Mouse (Mus musculus) CH12.LX (cell line): Measurements from ENCODE around the gene Isyna1. TPM values are rescaled to one million over a fixed set of nuclear protein-coding genes. Genes with fewer than 3 reads are reported as not detected.
A peak's percentile ranks its signal among the peaks of the same experiment; 100 is the strongest.

Experiments
- DNase-seq: peaks from one replicate; pipeline ENCODE4 v3.0.0-alpha.2; 2013; ENCODE audit errors: extremely low read depth
- H3K27ac ChIP-seq: 2 replicates; pipeline ENCODE4 v1.5.1; 2012; ENCODE audit warnings: low read depth, mild to moderate bottlenecking, control low read depth, moderate library complexity; ENCODE audit not compliant: insufficient read depth
- H3K27me3 ChIP-seq: replicated peaks from 2 replicates; pipeline ENCODE3; 2012; ENCODE audit warnings: inconsistent platforms
- H3K36me3 ChIP-seq, 2 experiments: replicated peaks in 1 of 2; 2 replicates each; pipeline versions ENCODE3 to v1.6.1; 2012; ENCODE audit warnings: inconsistent platforms in 1 of 2, low read length in 1 of 2, mild to moderate bottlenecking in 1 of 2, mixed read lengths in 1 of 2, moderate library complexity in 1 of 2; ENCODE audit not compliant: control insufficient read depth in 1 of 2, insufficient read depth in 1 of 2
- H3K4me1 ChIP-seq, 2 experiments: 2 replicates each; pipeline ENCODE4 v1.6.1; 2012; ENCODE audit warnings: inconsistent platforms in 1 of 2, moderate library complexity in 1 of 2; ENCODE audit not compliant: insufficient read depth in 2 of 2, control insufficient read depth in 1 of 2
- H3K4me2 ChIP-seq: 2 replicates; pipeline ENCODE4 v1.6.1; 2012; ENCODE audit warnings: low read depth, mild to moderate bottlenecking, control low read depth; ENCODE audit not compliant: poor library complexity, insufficient read depth, severe bottlenecking
- H3K4me3 ChIP-seq, 3 experiments: fragments of 150-350 bp in 1 of 3; sonication (generic) in 1 of 3; replicated peaks in 1 of 3; 2 replicates each; pipeline versions ENCODE3 to v1.5.1; 2011 to 2012; ENCODE audit warnings: low read depth in 2 of 3, low read length in 2 of 3, mild to moderate bottlenecking in 2 of 3, moderate library complexity in 2 of 3, control low read depth in 1 of 3, improper control_type of control experiment in 1 of 3, inconsistent platforms in 1 of 3, mixed read lengths in 1 of 3; ENCODE audit not compliant: poor library complexity in 1 of 3
- H3K79me2 ChIP-seq: replicated peaks from 2 replicates; pipeline ENCODE4 v1.6.1; 2012; ENCODE audit warnings: mild to moderate bottlenecking, moderate library complexity; ENCODE audit not compliant: control insufficient read depth, poor library complexity, insufficient read depth, severe bottlenecking; ENCODE audit errors: extremely low read depth
- H3K9ac ChIP-seq: 2 replicates; pipeline ENCODE4 v1.6.1; 2012; ENCODE audit warnings: low read depth, mild to moderate bottlenecking, control low read depth, moderate library complexity; ENCODE audit not compliant: insufficient read depth
- H3K9me3 ChIP-seq: replicated peaks from 2 replicates; pipeline ENCODE3; 2012; ENCODE audit warnings: low read length, inconsistent platforms, mixed read lengths
- BHLHE40 ChIP-seq: IDR thresholded peaks from 2 replicates; pipeline ENCODE4 v1.6.1; 2011; ENCODE audit warnings: mild to moderate bottlenecking, low read depth, low read length, improper control_type of control experiment
- CHD1 ChIP-seq: IDR thresholded peaks from 2 replicates; pipeline ENCODE4 v1.6.1; 2012; ENCODE audit warnings: low read depth, low read length, improper control_type of control experiment, inconsistent platforms
- CHD2 ChIP-seq: IDR thresholded peaks from 2 replicates; pipeline ENCODE4 v1.6.1; 2011; ENCODE audit warnings: low read length, improper control_type of control experiment
- CTCF ChIP-seq, 2 experiments: IDR thresholded peaks in 1 of 2; conservative IDR thresholded peaks in 1 of 2; 2 replicates each; pipeline ENCODE4 v1.5.1; 2011 to 2012; ENCODE audit warnings: low read depth in 2 of 2, low read length in 2 of 2, improper control_type of control experiment in 1 of 2, inconsistent platforms in 1 of 2, mild to moderate bottlenecking in 1 of 2, moderate library complexity in 1 of 2
- ELF1 ChIP-seq: IDR thresholded peaks from 2 replicates; pipeline ENCODE4 v1.6.1; 2014; ENCODE audit warnings: low read depth, mild to moderate bottlenecking, inconsistent platforms, low read length, improper control_type of control experiment
- ETS1 ChIP-seq: conservative IDR thresholded peaks from 2 replicates; pipeline ENCODE4 v1.6.1; 2012; ENCODE audit warnings: low read depth, mild to moderate bottlenecking, inconsistent platforms, low read length, improper control_type of control experiment, moderate library complexity
- HCFC1 ChIP-seq: IDR thresholded peaks from 2 replicates; pipeline ENCODE4 v1.6.1; 2012; ENCODE audit warnings: low read depth, mild to moderate bottlenecking, inconsistent platforms, low read length, improper control_type of control experiment
- JUN ChIP-seq: IDR thresholded peaks from 2 replicates; pipeline ENCODE4 v1.6.1; 2011; ENCODE audit warnings: low read depth, mild to moderate bottlenecking, low read length, improper control_type of control experiment, moderate library complexity; ENCODE audit not compliant: insufficient read depth
- KAT2A ChIP-seq: IDR thresholded peaks from 2 replicates; pipeline ENCODE4 v1.6.1; 2012; ENCODE audit warnings: low read length, improper control_type of control experiment, inconsistent platforms; ENCODE audit not compliant: insufficient replicate concordance
- MAX ChIP-seq: IDR thresholded peaks from 2 replicates; pipeline ENCODE4 v1.6.1; 2011; ENCODE audit warnings: low read length, improper control_type of control experiment
- MAZ ChIP-seq: IDR thresholded peaks from 2 replicates; pipeline ENCODE4 v1.6.1; 2012; ENCODE audit warnings: low read depth, mild to moderate bottlenecking, inconsistent platforms, low read length, improper control_type of control experiment, moderate library complexity
- MXI1 ChIP-seq: IDR thresholded peaks from 2 replicates; pipeline ENCODE4 v1.6.1; 2011; ENCODE audit warnings: mild to moderate bottlenecking, low read depth, low read length, improper control_type of control experiment
- MYC ChIP-seq: IDR thresholded peaks from 2 replicates; pipeline ENCODE4 v1.6.1; 2011; ENCODE audit warnings: low read depth, mild to moderate bottlenecking, improper control_type of control experiment, low read length
- NELFE ChIP-seq: IDR thresholded peaks from 2 replicates; pipeline ENCODE4 v1.6.1; 2011; ENCODE audit warnings: low read depth, low read length, improper control_type of control experiment
- NRF1 ChIP-seq: IDR thresholded peaks from 2 replicates; pipeline ENCODE4 v1.6.1; 2014; ENCODE audit warnings: low read depth, mild to moderate bottlenecking, inconsistent platforms, low read length, improper control_type of control experiment, moderate library complexity
- POLR2A ChIP-seq: IDR thresholded peaks from 2 replicates; pipeline ENCODE4 v1.6.1; 2011; ENCODE audit warnings: low read depth, mild to moderate bottlenecking, improper control_type of control experiment, low read length
- POLR2AphosphoS2 ChIP-seq: IDR thresholded peaks from 2 replicates; pipeline ENCODE4 v1.6.1; 2011; ENCODE audit warnings: low read depth, low read length, improper control_type of control experiment
- RCOR1 ChIP-seq: conservative IDR thresholded peaks from 2 replicates; pipeline ENCODE4 v1.6.1; 2012; ENCODE audit warnings: low read depth, mild to moderate bottlenecking, inconsistent platforms, low read length, improper control_type of control experiment
- SIN3A ChIP-seq: IDR thresholded peaks from 2 replicates; pipeline ENCODE4 v1.6.1; 2012; ENCODE audit warnings: low read length, improper control_type of control experiment, inconsistent platforms
- SMC3 ChIP-seq: IDR thresholded peaks from 2 replicates; pipeline ENCODE4 v1.6.1; 2011; ENCODE audit warnings: low read depth, low read length, improper control_type of control experiment
- TBP ChIP-seq: conservative IDR thresholded peaks from 2 replicates; pipeline ENCODE4 v1.6.1; 2011; ENCODE audit warnings: low read depth, low read length, improper control_type of control experiment
- TCF12 ChIP-seq: IDR thresholded peaks from 2 replicates; pipeline ENCODE4 v1.6.1; 2014; ENCODE audit warnings: low read depth, mild to moderate bottlenecking, inconsistent platforms, low read length, improper control_type of control experiment
- UBTF ChIP-seq: IDR thresholded peaks from 2 replicates; pipeline ENCODE4 v1.6.1; 2012; ENCODE audit warnings: low read depth, mild to moderate bottlenecking, inconsistent platforms, low read length, improper control_type of control experiment, moderate library complexity
- USF2 ChIP-seq: conservative IDR thresholded peaks from 2 replicates; pipeline ENCODE4 v1.6.1; 2011; ENCODE audit warnings: low read depth, low read length, improper control_type of control experiment
- ZC3H11A ChIP-seq: IDR thresholded peaks from 2 replicates; pipeline ENCODE4 v1.6.1; 2012; ENCODE audit warnings: low read depth, mild to moderate bottlenecking, inconsistent platforms, low read length, improper control_type of control experiment
- ZKSCAN1 ChIP-seq: IDR thresholded peaks from 2 replicates; pipeline ENCODE4 v1.6.1; 2012; ENCODE audit warnings: low read depth, inconsistent platforms, low read length, improper control_type of control experiment, borderline replicate concordance
- ZMIZ1 ChIP-seq: IDR thresholded peaks from 2 replicates; pipeline ENCODE4 v1.6.1; 2012; ENCODE audit warnings: low read depth, mild to moderate bottlenecking, inconsistent platforms, low read length, improper control_type of control experiment
- ZNF384 ChIP-seq: IDR thresholded peaks from 2 replicates; pipeline ENCODE4 v1.6.1; 2012; ENCODE audit warnings: low read depth, low read length, improper control_type of control experiment, inconsistent platforms
- dilution Hi-C: fragments of 300-500 bp; cut with MboI; formaldehyde crosslinking; loops from 2 replicates; pipeline ENCODE4 v1.14.3; 2020; ENCODE audit warnings: low sequenced_read_pairs; ENCODE audit not compliant: extremely low pct_unique_long_range_greater_than_20kb, extremely low pct_ligation_motif_present
- in situ Hi-C: fragments of 300-500 bp; cut with MboI; formaldehyde crosslinking; loops from 3 replicates; pipeline ENCODE4 v1.14.3; 2019; ENCODE audit warnings: low sequenced_read_pairs, low pct_ligation_motif_present, low pct_unique_long_range_greater_than_20kb, mixed read lengths
- polyA plus RNA-seq: library from polyadenylated mRNA; unstranded; fragments of >175 nt; gene quantifications from 2 replicates; pipeline ENCODE4 v1.2.1, GENCODE M21; 2012; ENCODE audit warnings: low read depth; ENCODE audit not compliant: insufficient read length
- total RNA-seq, 2 experiments: library from RNA; depleted of rRNA; stranded (reverse); fragments of 300-350 nt in 1 of 2; fragments of >200 nt in 1 of 2; gene quantifications; 2 replicates each; pipeline ENCODE4 v1.2.3; 2012 to 2014

Gene Isyna1
- total RNA-seq (2012; rRNA removed) (141 and 174 TPM in 2 replicates), total RNA-seq (2014; rRNA removed) (99.9 and 107 TPM in 2 replicates), polyA plus RNA-seq (139 and 163 TPM in 2 replicates)

- Histone ChIP-seq H3K27ac (peak within 1 kb of the TSS; percentile 26; the same call in 1 of the 2 replicates), H3K9me3 (peaks cover 12% of the 10 kb centered on the region), H3K79me2 (peaks cover 2% of the 10 kb centered on the region; the same call in 1 of the 2 replicates), H3K36me3 (peaks cover 57 to 80% of the 10 kb centered on the region in 2 experiments), H3K27me3 (no peaks in the 10 kb centered on the region), H3K4me2 (peak within 1 kb of the TSS; percentile 48), H3K4me1 (peaks cover 5 to 22% of the 10 kb centered on the region in 2 experiments), H3K4me3 (peak within 1 kb of the TSS; percentile 65 to 89 (median 70)), H3K9ac (peak within 1 kb of the TSS; percentile 39)
- TF ChIP-seq TCF12 (peak; percentile 54; the same call in 1 of the 2 replicates), RCOR1 (peak; percentile 57; the same call in 1 of the 2 replicates), ZNF384 (no peak), KAT2A (0 out of 2 replicates have a peak, but pooled peaks have one; percentile 64), JUN (no peak), POLR2AphosphoS2 (peak; percentile 82; the same call in 1 of the 2 replicates), UBTF (no peak), MAX (peak; percentile 75), MAZ (peak; percentile 89), ZMIZ1 (peak; percentile 93), ZC3H11A (no peak), ETS1 (peak; percentile 42; the same call in 1 of the 2 replicates), CHD2 (peak; percentile 61), NRF1 (peak; percentile 90), ZKSCAN1 (no peak), USF2 (no peak), TBP (peak; percentile 72), CTCF (conservative IDR thresholded peaks at IDR 0.05 in 1 of 2, IDR thresholded peaks at IDR 0.05 in 1 of 2; ENCODE audit: low read depth in 2 of 2, low read length in 2 of 2) (no peak), NELFE (peak; percentile 86), SIN3A (peak; percentile 88; the same call in 1 of the 2 replicates), HCFC1 (peak; percentile 71), MYC (peak; percentile 64; the same call in 1 of the 2 replicates), CHD1 (no peak), ELF1 (peak; percentile 91), MXI1 (peak; percentile 87), POLR2A (peak; percentile 96), SMC3 (no peak), BHLHE40 (no peak)
- dilution Hi-C loops, result no loop called here
- in situ Hi-C loops, result no loop called here
- DNase-seq, result peak; percentile 96
Measured at GRCm38 (mm10) chr8:70593961-70594609, at the start of gene Isyna1. Isyna1 (plus strand) TSS chr8:70594373.
